Mouse (Mus musculus) lung, adult 2 months (tissue): ENCODE results near the gene Gm11020.

Experiments used
- CTCF ChIP-seq: fragments of 200-500 bp; IDR thresholded peaks from 2 replicates; pipeline ENCODE4 v1.5.1; 2011; ENCODE audit warnings: mild to moderate bottlenecking, low read length, control low read depth; ENCODE audit not compliant: insufficient read depth
- POLR2A ChIP-seq: fragments of 200-500 bp; IDR thresholded peaks from 2 replicates; pipeline ENCODE4 v1.6.1; 2011; ENCODE audit warnings: low read depth, mild to moderate bottlenecking, control low read depth, low read length, borderline replicate concordance; ENCODE audit errors: extremely low read depth

DNA sequence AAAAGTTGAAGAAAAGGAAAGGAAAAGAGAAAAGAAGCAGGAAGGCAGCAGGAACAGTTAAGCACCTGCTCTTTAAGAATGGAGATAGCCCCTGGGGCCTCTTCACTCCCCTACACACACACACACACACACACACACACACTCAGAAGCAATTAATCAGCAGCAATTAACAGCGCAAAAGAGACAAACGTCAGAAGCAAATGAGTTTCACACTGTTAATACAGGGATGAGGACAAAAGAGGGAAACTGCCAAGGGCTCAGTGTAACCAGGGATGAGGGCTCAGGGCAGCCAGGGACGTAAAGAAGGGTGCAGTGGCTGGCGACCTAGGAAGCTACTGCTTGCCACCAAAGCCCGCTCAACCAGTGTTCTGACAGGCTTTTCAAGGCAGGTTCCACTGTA, 46.0 kb downstream of the Gm11020 start:
- no peak for TF ChIP-seq POLR2A
- TF ChIP-seq CTCF = no peak
